Mouse (Mus musculus) layer of hippocampus, postnatal 10 days (tissue): ENCODE results near the gene Dgka. TPM values are rescaled to one million over a fixed set of nuclear protein-coding genes. Genes with fewer than 3 reads are reported as not detected.

ENCODE experiments used
- DNase-seq, 2 experiments: peaks; one replicate each; pipeline ENCODE4 v3.0.0; 2021; ENCODE audit warnings: low spot score in 2 of 2
- long read RNA-seq: library from polyadenylated mRNA; stranded (forward); transcript quantifications from one replicate; pipeline ENCODE4 v2.0.0, GENCODE M21; 2023
- total RNA-seq, 2 experiments: library from RNA; stranded (reverse); gene quantifications; 2 replicates each; pipeline ENCODE4 v1.2.3; 2021

Gene Dgka
- total RNA-seq: 1 to 10 TPM; 8.0 to 8.2 TPM
- long read RNA-seq, partial matches to known transcripts: 2 of 6 reads
- long read RNA-seq, other reads (novel, unspliced or antisense): 1 of 6 reads

GRCm38 (mm10) chr10:128744680-128745601 is at the start of gene Dgka:
Gene Dgka, minus strand, starts transcription at chr10:128744855.
- DNase-seq: peak in 1 of 2 experiments; percentile 14

- no peak for DNase-seq
These were observed 49.7 kb upstream of the Dgka start for GRCm38 (mm10) chr10:128794391-128794790.

- DNase-seq: no peak
These were observed 48.6 kb upstream of the Dgka start for GRCm38 (mm10) chr10:128793258-128793657.

GRCm38 (mm10) chr10:128792041-128792440 is 47.4 kb upstream of the Dgka start:
- no peak for DNase-seq

- no peak for DNase-seq
These were observed 45.9 kb upstream of the Dgka start, which contains the start of gene Mmp19 for GRCm38 (mm10) chr10:128790398-128791124. Gene Mmp19, plus strand, starts transcription at chr10:128790910.

GRCm38 (mm10) chr10:128780200-128780599 is 35.5 kb upstream of the Dgka start:
- no peak for DNase-seq

- DNase-seq: no peak
These were observed 34.5 kb upstream of the Dgka start for GRCm38 (mm10) chr10:128779011-128779795.

- DNase-seq: no peak
These were observed 33.8 kb upstream of the Dgka start for GRCm38 (mm10) chr10:128778441-128778840.

GRCm38 (mm10) chr10:128773685-128774084 is 29.0 kb upstream of the Dgka start:
- no peak for DNase-seq

GRCm38 (mm10) chr10:128772895-128773294 is 28.2 kb upstream of the Dgka start:
- DNase-seq: no peak

GRCm38 (mm10) chr10:128748252-128748864 is 3.7 kb upstream of the Dgka start:
- peak; percentile 76 to 80 for DNase-seq

- peak in 1 of 2 experiments; percentile 56 for DNase-seq
These were observed 3.1 kb upstream of the Dgka start, which contains the start of gene Pym1 for GRCm38 (mm10) chr10:128747646-128748251. Gene Pym1, plus strand, starts transcription at chr10:128747889.

- no peak for DNase-seq
These were observed 2.5 kb upstream of the Dgka start for GRCm38 (mm10) chr10:128746972-128747645.

- no peak for DNase-seq
These were observed 1.4 kb upstream of the Dgka start for GRCm38 (mm10) chr10:128745946-128746613.

GRCm38 (mm10) chr10:128744211-128744610 is 444 bp downstream of the Dgka start:
- peak in 1 of 2 experiments; percentile 13 for DNase-seq

GRCm38 (mm10) chr10:128743791-128744191 is 864 bp downstream of the Dgka start:
- peak; percentile 48 to 52 for DNase-seq

- DNase-seq: no peak
These were observed 1.4 kb downstream of the Dgka start for GRCm38 (mm10) chr10:128743235-128743634.

- no peak for DNase-seq
These were observed 2.0 kb downstream of the Dgka start for GRCm38 (mm10) chr10:128742616-128743015.

GRCm38 (mm10) chr10:128740296-128740695 is 4.4 kb downstream of the Dgka start:
- DNase-seq: no peak
